Mouse (Mus musculus): ENCODE data around the gene Eva1b.

The Eva1b gene

DNA sequence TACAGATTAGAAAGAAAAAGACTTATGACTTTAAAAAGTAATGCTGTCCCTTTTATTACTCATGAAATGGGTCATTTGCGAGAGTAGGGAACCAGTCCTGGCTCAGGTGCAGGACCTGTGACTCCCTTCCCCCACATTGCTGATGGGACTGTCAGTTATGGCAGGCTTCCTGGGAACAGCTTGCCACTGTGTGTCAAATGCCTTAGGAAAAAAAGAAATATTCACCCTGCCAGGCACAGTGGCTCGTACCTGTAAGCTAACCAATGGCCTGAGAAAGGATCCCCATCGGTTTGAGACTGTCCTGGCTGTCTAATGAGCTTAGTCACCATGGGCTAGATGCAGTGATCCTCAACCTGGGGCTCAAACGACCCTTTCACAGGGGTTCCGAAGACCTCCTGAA is 27.5 kb upstream of the Eva1b start:
- DNase-seq (ENCODE audit: low spot score in 2 of 2), result no peak

DNA sequence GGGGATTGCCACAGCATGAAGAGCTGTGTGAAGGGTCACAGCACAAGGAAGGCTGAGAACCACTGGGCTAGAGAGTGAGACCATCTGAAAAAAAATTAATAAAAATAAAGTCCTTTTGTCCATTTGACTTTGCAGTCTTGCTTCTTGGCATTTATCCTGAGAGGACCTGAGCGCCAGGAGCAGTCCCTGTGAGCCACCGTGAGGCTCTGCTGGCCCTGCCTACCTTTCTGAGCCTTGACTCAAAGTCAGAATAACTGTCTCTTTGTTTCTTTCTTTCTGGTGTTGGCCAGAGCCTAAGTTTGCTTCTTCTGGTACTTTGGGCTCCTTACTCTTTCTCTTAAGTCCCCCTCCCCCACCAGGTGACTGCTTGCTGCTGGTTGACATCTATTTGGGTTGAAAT is 27.0 kb upstream of the Eva1b start:
- no peak for DNase-seq (ENCODE audit: low spot score in 2 of 2)

DNA sequence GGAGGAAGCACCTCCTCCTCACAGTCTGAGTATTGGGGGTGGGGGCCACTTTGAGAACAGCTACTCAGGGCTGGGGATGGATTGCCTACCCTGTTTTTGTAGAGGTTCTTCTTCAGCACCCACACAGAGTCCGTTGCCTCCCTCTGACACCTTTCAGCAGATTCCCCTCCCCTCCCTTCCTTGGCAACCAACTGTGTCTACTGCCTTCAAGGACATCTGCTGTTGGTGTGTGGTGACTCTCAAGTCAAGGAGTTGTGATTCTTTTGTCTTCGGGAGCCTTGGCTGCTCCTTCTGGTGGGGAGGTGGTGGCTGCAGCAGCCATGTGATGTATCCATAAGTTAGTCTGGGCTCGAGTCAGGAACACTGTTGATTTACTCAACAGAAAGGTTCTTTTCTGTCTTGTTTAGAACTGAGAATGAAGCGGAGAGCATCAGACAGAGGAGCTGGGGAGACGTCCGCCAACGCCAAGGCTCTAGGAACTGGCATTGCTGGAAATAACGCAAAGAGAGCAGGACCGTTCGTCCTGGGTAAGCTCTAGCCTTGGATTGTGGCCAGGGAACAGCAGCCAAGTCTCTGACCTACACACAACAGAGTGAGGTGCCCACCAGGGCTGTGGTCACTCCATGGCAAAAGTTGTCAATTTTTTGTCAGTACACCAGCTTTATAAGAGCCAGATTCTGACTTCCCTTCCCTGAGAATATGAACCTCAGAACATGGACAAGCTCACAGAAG is 24.1 kb upstream of the Eva1b start:
- DNase-seq (ENCODE audit: low spot score in 2 of 2), result no peak

DNA sequence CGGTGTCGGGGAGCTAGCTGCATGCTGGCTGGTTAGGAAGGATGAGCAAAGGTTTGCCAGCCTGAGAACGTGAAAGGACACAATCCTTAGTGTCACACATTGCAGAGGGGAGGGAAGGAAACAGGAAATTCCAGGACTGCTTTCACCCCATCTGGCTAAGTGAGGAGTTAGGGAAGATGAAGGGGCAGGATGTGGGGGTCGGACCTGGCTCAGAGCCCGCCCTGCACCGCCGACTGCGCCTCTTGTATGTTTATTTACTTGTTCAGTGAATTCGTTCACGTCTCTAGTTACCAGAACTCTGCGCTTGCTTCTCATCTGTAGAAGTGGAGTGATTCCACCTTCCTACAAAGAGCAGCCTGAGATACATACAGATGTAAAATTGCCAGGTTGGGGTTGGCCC is 17.0 kb upstream of the Eva1b start:
- no peak for DNase-seq (ENCODE audit: low spot score in 2 of 2)

DNA sequence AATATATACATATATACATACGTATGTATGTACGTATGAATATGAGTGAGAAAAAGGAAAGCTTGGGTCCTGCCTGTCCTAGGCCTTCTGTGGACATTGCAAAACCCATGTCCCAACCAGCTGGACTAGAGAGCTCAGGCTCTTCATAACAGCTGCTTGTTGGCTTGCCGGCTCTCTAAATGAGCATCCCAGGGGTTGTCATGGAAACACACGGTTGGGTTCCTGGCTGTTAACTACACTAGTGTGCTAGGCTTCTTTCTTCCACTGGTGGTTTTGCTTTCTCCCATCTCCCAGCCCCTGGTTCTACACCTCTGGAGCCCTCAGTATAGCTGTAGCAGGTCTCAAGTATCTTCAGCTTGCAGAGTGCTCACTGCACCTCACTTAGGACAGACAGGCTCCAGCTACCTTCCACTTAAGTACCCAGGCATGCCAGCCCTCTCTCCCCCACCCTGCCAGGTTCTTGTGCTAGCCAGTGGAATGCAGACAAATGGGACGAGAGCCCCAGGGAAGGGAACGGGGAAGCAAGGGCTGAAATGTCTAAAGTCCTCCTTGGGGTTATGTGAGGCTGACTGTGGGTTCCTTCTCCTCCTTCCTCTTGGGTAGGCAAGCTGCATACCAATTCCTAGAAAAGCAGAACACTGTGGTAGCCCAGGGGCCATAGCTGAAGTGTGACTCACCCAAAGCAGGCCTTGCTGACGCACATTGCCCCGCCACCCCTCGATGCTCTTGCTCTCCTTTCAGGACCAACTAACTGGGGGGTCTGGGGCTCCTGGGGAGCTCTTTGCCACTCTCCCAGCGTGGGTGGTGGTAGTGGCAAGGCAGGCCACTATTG is 16.0 kb upstream of the Eva1b start:
- no peak for DNase-seq (ENCODE audit: low spot score in 2 of 2)

DNA sequence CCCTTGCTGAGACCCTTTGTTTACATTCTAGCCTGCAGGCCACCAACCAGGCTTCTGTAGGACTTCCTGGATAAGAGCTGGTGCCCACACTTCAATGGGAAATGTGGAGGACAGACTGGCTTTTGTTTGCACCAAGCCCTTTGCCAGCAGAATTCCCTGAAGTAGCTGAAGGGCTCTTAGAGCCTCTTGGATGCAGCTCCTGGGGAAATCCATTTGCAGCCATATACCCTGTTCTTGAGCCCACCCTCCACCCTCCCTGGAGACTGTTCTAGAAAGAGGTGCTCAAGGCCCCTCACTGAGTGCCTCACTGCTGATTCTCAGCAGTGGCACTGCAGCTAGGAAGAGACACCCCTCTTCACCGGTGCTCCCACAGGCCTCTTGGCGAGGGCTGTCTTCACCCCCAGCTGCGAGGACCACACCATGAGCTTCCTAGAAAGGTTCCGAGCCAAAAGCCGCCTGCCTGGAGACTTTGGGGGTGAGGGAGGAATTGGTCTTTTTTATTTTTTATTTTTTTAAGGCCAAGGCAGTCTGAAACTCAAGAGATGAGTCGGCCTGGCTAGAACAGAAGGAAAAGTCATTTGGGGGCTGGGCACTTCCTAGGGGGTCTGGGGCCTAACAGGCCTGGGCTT is 14.8 kb upstream of the Eva1b start:
- DNase-seq (ENCODE audit: low spot score in 2 of 2), result no peak

DNA sequence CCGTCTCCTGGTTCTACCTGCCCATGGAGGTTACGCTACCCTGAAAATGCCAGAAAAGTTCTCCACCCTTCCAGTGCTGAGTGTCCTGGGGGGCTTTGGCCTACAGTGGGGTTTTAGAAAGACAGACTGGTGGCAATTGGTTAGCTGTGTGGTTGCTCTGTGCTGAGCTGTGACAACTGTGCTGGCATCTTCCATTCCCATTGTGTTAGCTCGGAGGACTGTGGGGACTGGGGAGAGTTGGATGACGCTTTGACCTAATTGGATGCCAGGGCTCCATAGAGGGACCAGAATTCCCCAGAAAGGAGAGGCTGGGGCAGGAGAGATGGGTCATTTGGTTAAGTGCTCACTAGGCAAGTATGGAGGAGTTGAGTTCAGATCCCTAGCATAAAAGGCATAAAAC is 13.3 kb upstream of the Eva1b start:
- DNase-seq (ENCODE audit: low spot score in 2 of 2), result no peak

DNA sequence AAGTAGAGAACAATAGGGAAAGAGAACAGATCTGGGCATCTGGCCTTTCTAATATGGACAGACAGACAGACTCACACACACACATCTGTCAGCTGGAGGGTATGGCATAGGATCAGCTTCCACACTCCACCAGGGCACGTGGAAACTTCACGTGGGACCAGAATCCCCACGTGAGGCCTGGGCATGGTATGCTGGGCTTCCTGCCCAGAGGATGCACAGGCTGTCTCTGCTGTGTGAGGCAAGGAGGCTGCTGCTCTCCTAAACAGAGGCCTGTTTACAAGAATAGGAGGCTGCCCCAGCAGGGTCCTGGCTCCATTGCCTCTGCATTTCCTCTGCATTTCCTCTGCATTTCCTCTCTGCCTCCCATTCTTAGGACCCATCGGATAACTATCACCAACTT is 12.9 kb upstream of the Eva1b start:
- DNase-seq (ENCODE audit: low spot score in 2 of 2), result no peak

DNA sequence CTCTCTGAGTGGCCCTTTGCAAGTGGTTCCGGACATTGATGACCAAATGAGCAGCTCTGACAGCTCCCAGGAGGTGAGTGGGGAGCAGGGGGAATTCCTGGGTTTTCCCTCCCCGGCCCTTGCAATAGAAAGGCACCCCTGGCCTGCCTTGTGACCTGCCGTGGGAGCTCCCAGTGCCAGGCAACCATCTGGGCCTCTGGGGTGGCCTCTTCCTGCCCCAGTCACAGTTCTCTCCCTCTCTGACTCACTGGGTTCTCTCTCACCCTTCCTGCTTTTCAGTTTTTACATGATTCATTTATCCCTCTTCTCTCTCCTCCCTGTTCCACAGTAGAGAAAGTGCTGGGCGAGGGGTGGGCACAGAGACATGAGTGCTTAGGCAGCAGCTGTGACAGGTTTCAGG is 9.8 kb upstream of the Eva1b start:
- DNase-seq (ENCODE audit: low spot score in 2 of 2), result no peak

DNA sequence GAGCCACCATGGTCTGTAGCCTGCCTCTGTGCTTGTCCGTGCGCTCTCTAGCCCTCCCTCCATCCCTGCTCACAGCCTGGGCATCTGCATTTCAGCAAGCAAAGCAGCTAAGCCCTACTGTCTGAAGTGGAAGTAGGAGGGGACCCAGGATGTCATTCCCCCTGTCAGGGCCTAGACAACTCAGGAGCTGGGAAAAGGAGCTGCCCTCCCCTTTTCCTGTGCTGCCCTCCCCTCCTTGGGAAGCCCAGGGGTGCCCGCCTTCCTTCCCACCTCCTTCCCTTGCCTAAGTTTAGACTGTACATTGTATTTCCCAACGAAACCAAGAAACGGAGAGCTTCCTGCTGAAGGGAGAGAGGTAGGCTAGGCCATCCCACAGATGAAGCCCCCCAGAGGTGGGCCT is 6.5 kb upstream of the Eva1b start:
- DNase-seq (ENCODE audit: low spot score in 2 of 2), result no peak

DNA sequence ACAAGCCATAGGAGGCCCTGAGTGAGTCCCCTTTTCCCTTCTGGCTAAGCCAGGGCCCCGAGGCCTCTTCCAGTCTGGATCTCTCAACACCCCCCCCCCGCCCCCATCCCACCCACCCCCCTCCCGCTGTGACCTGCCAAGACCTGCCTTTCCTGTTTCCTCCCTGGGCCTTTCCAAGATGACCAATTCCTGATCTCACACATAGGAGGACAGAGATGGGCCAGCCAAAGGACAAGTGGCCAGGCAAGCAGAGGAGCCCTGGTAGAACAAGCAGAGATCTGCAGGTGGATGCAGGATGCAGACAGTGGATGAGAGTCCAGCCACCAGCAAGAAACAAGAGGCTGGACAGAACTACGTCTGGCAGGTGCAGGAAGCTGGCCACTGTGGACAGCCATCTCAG is 2.1 kb upstream of the Eva1b start:
- no peak for DNase-seq (ENCODE audit: low spot score in 2 of 2)

DNA sequence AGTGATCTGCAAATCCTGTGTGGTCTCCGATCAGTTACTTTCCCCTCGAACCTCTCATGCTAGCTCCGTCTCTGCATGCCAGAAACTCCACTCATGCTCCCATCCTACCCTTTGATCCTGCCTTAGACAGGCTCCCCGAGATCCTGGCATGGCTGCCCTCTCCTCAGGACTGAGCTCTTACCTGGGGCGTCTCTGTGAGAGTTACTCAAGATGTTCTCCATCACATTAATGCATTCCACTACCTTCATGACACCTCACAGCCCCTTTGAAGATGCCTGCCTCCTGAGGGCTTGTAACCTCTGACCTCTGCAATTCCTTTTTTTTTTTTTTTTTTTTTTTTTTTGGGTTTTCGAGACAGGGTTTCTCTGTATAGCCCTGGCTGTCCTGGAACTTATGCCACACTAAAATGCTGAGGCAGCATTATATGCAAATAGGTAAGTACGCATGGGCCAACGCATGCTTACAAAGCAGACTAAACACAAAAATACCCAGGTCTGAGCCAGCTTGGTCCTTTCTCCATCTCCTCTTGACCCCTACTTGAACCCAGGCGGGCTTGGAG is 491 bp upstream of the Eva1b start:
- DNase-seq (ENCODE audit: low spot score in 2 of 2), result no peak

DNA sequence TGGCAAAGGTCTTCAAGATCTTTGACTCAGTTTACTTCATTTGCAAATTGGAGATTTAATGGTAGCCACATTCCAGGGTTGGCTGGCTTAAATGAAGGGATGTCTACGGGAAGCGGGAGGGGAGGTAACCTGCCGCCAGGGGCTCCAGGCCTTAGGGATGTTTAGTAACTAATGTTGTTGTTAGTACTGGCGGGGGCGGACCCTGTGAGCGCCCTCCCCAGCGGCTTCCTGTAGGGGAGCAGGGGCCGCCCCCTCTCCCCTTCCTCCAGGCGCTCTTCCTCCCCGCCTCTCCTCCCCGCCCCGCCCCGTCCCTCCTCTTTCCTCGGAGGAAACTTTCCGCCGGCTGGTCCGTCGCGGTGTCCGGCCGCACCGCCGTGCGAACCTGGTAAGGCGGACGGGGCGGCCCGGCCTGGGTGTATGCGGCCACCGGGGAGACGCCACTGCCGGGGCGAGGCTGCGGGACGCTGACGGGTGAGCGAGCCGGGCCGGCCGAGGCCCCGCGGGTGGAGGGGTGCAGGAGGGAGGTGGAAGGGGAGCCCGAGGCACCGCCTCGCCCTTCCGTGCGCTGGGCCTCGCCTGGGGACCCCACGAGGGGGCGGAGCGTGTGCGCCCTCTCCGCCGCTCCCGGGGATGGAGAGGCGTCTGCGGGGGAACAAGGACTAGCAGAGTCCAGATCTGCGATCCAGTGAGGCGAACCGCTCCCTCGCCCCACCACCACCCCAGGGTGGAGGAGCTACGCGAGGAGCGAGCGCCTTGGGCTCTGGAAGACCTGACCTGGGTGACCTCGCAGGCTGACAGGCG is 817 bp downstream of the Eva1b start:
- DNase-seq (ENCODE audit: low spot score in 2 of 2), result no peak

DNA sequence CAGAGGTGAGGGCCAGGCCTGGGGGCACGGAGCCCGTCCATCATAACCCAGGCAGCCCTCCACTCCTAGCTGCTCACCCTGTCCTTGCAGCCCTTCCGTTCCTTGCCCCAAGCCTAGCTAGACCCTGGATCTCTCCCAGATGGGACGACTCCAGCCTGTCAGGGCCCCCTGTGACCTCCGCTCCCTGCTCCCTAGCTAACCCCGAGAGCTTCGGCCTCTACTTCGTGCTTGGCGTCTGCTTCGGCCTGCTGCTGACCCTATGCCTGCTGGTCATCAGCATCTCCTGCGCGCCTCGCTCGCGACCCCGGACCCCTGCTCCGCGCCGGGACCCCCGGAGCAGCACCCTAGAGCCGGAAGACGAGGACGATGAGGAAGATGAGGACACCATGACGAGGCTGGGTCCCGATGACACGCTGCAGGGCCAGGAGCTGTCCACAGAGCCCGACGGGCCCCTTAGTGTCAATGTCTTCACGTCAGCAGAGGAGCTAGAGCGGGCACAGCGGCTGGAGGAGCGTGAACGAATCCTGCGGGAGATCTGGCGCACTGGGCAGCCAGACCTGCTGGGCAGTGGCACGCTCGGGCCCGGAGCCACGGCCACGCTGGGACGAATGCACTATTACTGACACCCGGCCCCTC is 1.6 kb downstream of the Eva1b start:
- no peak for DNase-seq (ENCODE audit: low spot score in 2 of 2)

DNA sequence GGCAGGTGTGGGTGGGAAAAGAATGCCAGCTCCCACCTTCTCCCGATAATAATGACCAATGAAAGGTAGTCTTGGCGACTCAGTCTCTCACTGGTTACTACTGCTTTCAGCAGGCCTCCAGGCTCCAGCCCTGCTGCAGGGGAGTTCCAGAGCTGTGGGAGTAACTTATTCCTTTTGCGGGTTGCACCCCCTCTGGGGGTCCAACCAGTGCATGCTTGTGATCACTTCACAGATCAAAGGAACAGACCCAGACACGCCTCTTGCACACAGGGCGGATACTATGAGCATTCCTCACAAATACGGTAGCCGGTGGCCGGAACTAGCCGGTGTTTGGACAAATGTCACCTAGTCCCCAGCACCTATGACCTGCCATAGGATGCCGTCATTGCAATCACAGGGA is 2.3 kb downstream of the Eva1b start:
- DNase-seq (ENCODE audit: low spot score in 2 of 2), result no peak

DNA sequence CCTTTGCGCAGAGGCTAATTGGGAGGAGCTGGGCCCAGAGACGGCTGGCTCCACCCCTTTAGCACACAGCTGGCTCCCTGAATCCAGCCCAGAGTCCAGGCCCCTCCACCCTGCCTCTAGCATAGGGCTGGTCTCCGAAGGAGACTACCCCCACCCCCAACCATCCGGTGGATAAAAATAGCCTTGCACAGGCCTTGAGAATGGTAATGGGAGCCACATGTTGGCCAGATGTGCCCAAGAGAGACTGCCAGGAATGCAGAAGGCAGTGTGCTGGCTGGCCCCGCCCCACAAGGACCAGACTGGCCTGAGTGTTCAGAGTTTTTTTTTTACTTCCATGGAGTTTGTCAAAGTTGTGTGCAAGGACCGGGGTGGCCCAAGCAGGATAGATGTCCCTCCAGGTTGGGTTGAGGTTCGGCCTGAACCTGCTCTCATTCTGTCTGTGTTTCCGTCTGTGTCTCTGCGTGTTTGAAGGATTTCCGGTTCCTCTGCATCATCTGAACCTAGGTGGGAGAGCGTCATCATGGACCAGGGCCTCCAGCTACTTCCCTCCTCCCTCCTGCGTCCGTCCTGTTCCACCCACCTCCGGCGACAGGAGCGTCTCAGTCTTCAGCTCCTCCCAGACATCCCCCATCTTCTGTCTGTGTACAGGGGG is 2.9 kb downstream of the Eva1b start:
- DNase-seq (ENCODE audit: low spot score in 2 of 2), result no peak

DNA sequence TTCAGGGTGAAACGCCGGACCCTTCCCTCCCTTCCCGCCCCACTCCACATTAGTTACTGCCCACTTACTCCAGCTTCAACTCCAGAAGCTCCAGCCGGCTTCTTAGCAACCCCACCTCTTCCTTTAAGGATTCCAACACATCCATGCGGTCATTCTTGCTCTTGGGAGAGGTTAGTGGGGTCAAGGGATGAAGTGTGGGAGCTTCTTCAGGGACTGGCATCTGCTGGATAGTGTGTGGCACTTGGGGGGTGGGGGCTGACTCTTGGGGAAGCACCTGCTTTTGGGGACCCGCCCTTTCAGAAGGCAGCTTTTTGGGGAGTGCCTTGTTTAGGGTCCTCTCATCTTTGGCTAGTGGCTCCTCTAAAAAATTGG is 3.4 kb downstream of the Eva1b start:
- no peak for DNase-seq (ENCODE audit: low spot score in 2 of 2)

DNA sequence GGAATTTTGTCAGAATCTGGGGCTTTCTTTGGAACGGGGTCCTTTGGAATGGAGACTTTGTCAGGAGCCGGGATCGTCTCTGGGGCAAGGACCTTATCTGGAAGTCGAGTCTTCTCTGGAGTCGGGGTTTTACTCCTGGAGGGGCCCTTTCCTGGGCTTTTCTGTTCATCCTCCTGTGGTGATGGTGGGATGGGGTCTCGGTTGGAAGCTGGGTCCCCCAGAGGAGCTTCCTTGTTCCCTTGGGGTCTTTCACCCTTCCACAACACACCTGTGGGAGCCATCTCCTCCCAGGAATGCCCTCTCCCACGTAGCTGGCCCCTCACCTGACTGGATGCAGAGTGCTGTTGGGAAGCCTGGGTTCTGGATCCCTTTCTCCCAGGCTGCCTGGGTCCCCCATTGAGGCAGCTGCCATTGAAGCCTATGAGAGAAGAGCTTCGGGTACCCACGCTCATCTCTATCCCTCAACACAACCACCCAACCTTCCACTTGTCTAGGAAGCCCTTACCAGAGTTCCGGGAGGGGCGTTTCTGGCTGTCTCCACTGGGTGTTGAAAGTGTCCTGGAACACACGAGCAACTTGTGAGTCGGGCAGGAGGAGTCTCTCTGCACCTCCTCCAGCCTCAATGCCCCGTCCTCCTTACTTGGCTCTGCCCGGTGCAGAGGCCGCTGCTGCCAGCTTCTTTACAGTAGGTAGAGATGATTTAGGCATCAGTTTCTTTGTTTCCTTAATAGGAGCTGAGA is 4.3 kb downstream of the Eva1b start:
- no peak for DNase-seq (ENCODE audit: low spot score in 2 of 2)

DNA sequence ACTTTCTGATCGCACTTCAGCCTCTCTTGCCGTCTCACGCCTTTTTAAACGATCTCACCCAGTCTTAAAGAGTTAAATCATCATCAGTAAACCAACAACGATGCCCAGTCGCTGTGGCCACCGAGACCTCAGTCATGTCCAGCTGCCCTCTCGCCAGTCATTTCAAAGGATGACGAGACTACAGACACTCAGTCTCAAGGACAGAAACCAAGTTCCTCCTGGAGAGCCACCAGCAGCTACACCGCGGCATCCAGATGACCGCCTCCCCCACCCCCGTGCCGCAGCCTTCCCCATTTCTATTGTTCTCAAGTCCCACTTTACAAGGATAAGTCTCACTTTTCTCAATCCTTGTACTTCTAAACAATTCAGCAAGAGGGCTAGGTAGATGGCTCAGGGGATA is 5.3 kb downstream of the Eva1b start:
- DNase-seq (ENCODE audit: low spot score in 2 of 2), result no peak

DNA sequence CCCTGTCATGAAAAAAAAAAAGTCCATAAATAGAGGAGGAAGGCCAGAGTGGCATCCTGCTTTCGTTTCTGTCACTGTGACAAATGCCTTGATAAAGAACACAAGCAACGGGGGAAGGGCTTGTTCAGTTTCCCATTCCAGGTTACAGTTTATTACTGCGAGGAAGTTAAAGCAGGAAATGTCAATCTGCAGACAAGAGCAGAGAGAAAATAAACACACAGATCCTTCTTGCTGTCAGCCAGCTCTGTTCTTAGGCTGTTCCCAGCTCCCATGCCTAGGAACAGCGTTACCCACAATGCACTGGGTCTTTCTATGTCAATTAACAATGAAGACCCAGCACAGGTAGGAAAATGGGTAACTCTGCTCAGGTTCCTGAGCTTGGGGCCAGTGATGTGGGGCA is 7.6 kb downstream of the Eva1b start:
- no peak for DNase-seq (ENCODE audit: low spot score in 2 of 2)

Measured in frontal cortex, postnatal 25 days (tissue).